Mouse (Mus musculus) kidney, adult 8-10 months (tissue): ENCODE results near the gene Pcyt1b.
A peak's percentile ranks its signal among the peaks of the same experiment; 100 is the strongest.

Source experiments
- DNase-seq, 2 experiments: peaks; one replicate each; pipeline ENCODE4 v3.0.0; 2022

Pcyt1b gene

DNA sequence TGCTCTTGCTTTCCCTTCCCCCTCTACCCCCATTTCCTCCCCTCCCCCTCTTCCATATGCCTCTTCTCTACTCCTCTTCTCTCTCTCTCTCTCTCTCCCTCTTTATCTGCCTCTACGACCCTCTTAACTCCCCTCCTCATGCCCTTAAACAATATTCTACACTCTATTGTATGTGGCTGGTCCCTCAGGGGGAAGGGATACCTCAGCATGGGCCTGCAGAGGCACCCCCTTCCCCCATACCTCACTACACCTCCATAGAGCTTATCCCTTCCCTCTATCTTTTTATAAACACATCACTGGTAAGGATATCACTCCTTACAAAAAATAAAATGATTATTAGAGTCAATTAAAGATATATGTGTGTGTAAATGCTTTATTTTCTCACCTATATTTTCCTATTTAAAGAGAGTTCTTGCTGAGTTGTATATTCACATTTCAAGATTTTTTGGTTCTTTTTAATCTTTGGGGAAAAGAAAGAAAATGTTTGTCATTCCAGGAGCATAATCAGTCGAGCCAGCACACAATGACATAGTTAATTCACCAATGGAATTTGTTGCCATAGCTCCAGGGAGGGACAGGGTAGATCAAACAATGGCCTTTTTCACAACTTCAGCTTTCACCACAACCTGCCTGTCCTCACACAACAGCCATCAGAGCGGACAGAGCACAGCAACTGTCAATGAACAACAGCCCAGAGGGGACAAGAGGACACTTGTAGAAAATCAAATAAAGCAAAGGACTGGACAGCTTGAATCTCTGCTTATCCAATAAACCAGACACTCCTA is at the start of gene Pcyt1b:
Pcyt1b (plus strand) TSS at position 646 of the 785 bp plus-strand sequence.
- no peak for DNase-seq

DNA sequence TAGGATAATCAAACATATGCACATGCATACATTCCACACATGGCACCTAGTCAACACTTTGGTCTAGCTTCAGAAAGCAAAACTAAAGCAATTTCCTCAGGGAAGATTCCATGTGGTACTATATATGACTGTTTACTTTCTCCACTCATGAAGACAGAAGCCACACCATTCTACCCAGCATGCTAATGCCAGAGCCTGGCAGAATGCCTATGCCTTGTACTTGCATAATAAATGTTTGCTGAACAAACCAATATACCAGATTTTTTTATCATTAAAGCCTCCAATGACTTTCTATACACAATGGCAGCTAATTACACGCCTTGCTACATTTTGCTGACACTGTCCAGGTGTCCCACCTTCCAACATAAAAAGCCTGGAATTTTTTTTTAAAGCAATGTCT is 24.4 kb upstream of the Pcyt1b start:
- no peak for DNase-seq

DNA sequence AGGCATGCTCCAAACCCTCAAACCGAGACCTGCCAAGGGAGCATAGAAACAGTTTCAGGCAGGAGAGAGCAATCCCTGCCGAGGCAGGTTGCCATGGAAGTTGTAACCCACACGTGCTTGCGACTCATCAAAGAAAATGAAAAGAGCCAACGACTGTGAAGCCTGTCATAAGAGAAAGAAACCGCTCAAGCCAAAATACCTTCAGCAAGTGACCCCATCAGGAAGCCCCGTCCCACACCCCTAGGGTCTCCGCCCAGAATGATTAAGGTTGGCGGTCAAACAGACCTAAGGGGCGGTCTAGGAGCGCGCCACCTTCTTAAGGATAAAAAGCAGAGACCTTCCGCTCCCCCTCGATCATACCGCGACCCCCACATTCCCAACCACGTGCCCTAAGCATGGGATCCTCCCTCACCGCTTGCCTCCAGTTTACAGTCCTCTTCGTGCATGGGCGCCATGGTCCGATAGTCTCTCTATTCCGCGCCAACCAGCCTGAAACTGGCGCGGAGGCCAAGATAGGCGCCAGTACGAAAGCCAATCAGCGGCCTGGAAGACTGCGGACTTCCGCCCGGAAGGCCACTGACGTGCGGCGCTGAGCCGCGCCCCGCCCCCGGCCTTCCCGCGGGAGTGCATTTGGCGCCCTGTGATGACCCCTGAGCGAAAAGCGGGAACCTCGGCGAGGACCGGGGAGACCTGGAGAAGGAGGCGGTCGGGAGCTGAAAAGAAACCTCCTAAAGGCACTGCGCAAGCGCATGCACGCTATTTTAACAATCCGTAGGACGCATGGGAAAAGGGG is 22.8 kb upstream of the Pcyt1b start, which contains the start of gene Pola1:
Pola1 (minus strand) TSS at position 499 of the 793 bp plus-strand sequence.
- DNase-seq: peak; percentile 86 to 87

DNA sequence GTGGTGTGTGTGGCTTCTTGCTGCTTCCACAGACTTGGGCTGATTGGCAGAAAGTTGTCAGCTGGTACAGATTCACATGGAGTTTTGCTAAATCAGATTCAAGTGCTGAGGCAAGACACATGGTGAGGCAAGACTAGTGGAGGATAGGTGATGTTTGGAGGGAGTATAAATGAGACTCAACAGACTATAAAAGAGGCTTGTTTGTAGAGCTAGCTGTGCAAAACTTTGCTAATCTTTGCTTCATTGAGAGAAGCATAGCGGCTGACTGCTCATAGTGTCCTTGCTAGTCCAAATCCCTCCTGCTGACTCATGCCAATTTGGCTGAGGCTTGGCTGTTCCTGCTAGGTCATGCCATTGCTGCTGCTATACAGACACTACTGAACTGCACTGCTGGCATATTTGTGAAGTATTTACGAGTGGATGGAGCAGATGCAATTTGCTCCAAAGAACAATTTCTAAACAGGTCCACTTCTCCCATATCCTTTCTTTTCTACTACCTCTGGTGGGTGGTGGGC is 19.7 kb upstream of the Pcyt1b start:
- DNase-seq: peak in 1 of 2 experiments; percentile 2

DNA sequence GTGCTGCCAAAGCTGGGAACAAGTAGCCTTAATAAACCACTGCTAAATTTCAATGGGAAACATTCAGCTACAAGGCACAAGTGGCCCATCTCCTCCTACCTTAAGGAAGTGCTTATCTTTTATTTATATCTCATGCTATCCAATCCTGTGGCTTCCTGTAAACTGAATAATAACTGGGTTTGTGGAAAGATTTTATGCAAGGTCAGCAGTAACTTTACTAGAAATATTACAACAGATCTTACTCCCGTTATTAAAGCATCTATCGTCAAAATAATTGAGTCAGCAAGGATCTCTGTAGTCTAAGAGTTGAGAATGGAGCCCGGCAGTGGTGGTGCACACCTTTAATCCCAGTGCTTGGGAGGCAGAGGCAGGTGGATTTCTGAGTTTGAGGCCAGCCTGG is 11.1 kb upstream of the Pcyt1b start:
- DNase-seq: no peak

DNA sequence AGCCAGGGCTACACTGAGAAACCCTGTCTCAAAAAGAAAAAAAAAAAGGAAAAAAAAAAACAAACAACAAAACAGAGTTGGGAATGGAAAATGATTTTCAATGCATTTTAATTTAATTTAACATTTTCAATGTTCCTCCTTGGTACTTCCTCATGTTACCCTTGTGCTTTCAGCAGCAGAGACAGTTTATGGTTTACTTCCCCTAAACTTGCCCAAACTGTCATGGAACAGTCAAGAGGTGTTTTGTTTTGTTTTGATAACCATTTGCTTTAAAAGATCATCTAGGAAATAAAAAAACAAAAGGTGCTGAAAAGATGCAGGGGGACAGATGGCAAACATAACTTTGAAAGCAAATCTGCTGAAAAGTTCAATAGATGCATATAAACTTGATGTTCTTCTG is 10.6 kb upstream of the Pcyt1b start:
- no peak for DNase-seq

DNA sequence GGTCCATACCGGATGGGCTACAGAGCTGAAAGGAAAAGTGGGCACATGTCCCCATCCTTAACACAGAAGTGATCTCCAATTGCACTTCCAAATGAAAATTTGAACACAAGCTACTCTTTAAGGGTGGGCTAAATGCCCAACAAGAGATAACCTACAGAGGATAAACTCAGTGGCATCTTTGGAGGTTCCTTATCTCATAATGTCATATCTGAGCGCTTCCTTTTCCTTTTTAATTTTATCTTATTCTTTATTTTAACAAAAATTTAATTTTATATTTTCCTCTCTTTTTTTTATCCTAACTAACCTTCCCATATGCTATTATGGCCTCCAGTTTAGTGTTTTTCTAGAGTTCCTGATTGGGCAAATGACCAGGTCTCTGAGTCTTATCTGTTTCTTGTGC is 3.9 kb upstream of the Pcyt1b start:
- DNase-seq: no peak

DNA sequence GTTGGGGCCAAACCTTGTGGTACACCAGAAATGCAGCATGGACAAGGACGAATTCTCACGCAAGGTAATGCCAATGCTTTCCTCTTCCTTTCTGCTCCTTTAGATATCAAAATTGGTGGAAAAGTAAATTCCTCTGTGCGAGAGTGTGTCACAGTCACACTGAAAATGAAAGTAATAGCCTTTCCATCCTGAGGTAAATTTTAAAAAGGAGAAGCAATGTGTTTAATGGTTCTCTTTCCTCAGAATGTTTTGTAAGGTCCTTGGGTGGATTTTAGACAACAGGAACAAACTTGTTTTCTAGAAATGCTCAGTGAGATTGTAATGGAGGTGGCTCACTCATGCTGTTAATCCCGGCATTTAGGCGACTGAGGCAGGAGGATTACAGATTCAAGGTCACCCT is 490 bp downstream of the Pcyt1b start:
- no peak for DNase-seq

DNA sequence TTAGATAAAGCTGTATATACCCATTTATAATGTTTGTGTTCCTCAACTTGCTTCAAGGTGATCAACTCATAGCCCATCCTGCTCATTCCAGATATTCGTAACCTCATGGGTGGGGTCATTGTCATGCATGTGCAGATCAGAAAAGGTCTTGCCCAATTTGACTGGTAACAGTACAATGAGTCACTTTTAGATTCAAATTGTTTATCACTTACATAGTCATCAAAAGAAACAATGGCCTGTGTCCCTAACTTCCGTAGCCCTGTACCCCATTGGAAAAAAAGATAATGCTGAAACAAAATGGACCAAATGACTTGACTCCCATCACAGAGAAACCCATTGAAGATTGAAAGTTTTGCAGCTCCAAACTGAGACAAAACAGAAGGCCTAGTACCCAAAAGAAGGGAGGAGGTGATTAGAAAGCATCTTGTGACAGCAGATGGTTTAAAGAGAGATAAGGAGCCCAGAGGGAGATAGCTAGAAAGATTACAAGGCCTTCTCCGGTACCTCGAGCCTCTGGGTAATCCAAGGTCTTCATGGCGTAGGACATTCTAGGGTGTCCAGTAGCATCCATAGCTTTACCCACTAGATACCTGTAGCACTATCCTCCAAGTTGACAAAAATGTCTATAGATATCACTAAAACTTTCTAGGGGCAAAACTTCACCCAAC is 9.4 kb downstream of the Pcyt1b start:
- DNase-seq: no peak

DNA sequence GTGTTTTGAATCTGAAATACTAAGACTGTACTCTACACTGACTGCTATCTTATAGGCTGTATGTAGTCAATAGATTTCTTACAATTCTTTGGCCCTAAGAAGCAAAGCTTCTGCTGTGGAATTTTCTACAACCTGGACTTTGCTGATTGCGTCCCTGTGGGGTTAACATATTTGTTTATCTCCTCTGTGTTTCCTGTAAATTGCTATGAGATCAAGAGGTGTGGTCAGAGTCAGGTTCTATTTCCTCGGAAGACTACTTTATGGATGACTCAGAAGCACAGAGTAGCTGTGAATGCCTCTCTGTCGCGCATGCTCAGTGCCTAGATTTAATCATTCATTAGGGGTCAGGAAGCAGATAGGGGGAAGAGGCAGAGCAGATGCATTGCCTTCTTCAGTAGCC is 10.1 kb downstream of the Pcyt1b start:
- no peak for DNase-seq

DNA sequence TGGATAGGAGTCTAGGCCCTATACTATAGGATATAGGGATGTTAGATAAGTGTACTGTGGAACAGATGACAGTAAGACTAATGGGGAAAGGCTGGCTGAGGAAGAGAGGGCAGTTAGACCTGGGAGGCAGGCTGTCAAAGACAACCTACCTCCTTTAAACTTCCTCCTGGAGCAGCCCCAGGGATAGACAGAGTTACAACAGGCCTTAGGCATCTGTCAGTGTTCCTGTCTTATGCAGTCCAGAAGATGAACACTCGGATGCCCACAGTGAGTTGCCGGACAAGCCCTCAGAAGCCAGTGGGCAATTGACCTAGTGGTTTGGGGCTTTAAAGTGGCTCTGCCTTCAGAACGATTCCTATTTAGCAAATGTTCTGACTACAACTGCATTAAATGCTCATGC is 19.8 kb downstream of the Pcyt1b start:
- DNase-seq: no peak

DNA sequence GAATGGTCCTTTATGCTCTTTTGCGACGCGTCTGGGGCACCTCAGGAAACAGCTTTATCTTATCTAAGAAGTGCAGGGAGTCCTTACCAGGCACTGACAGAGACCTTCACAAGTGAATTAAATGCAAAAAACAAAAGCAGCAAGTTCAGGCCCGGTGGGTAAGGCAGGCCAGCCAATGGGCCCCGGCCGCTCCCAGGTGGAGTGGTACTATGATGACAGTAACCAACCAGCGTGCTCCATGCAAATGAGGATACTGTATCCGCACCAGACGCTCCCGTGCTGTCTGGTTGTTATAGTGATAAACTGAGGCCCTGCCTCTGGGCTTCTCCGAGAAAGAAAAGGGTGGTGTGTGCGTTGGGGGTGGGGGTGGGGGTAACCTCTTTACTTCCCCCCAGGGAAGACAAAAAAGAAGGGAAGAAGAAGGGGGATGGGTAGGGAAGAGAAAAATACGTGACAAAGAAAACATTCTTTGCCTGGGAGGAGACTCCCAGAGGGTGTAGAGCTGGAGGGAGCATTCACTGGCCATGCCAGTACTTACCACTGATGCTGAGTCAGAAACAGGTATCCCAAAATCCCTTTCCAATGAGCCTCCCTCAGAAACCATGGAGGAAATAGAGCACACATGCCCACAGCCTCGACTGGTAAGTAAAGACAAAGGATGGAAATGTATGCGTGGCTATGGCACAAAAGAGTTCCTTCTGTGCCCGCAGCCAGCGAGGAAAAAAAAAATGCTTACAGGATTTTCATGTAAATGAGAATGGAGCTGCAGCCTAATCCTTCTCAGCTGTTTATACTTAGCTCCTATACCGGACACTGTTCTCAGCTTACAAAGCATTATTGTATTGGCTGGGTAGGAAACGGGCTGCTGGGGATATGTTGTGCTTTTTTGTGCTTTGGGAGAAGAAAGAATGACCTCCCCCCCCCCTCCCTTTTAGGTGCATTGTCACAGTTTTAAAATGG is 20.5 kb downstream of the Pcyt1b start:
- DNase-seq: peak in 1 of 2 experiments; percentile 2

DNA sequence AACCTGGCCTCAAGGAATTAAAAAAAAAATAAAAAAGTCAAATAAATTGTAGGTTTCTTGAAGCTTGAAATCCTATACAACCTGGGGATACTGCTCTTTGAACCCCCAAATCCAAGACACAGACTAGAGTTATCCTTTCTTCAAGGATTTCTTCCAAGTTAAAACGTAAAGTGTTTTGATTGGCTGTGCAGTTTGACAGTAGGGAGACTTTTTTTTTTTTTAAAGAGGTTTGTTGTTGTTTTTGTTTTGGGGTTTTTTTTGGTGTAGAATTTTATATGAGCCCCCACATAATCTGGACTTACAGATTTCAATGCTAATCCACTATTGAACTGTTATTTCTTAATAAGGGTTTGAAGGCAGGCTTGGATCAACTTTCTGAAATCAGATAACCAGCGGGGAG is 21.6 kb downstream of the Pcyt1b start:
- DNase-seq: no peak

DNA sequence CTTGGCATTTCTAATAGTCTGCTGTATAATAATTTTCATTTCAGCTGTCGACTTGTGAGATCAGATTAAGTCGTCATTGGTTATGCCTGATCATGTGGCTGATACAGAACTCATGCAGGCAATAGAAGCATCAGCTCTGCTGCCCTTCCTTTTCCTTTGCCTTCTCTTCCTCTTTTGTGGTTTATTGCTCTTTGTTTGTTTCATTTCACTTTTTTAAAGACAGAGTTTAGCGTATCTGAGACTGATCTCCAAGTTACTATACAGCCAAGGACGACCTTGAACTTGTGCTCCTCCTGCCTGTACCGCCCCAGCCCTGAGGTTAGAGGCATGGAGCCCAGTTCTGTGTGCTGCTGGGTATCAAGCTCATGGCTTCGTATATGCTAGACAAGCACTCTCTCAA is 34.6 kb downstream of the Pcyt1b start:
- DNase-seq: no peak

DNA sequence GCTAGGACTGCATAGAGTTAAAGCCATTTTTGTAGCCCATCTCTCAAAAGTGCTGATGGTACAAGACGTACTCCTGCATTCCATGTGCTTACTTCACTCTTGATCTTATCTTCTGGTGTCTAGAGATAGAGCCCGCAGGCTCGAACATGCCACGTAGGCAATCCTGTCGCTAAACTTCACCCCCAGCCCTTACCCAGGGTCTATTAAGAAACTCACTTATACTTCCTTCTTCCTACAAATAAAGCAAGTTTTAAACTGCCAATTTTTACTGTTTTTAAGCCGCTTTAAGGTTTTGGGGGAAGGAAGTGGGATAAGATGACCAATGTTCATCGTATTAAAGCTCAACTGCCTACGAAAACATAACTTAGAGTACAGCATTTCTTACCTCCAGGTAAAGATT is 36.0 kb downstream of the Pcyt1b start:
- no peak for DNase-seq

DNA sequence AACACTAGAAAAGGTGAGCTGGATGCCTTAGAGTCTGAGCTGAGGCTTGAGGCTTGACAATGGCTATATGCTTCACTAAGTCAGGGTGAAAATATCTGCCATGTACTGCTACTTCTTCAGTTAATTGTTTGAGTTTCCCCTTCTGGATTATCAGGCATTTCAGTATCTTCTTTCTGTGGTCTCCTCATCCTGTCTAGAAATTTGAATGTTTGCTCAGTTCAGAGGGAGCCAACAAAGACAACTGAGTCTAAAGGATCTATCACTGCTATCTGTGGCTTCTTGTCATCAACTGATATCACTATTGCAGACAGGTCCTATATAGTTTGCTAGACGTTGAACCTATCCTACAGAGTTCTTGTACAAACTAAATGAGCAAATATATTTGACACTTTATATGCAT is 42.9 kb downstream of the Pcyt1b start:
- DNase-seq: no peak

DNA sequence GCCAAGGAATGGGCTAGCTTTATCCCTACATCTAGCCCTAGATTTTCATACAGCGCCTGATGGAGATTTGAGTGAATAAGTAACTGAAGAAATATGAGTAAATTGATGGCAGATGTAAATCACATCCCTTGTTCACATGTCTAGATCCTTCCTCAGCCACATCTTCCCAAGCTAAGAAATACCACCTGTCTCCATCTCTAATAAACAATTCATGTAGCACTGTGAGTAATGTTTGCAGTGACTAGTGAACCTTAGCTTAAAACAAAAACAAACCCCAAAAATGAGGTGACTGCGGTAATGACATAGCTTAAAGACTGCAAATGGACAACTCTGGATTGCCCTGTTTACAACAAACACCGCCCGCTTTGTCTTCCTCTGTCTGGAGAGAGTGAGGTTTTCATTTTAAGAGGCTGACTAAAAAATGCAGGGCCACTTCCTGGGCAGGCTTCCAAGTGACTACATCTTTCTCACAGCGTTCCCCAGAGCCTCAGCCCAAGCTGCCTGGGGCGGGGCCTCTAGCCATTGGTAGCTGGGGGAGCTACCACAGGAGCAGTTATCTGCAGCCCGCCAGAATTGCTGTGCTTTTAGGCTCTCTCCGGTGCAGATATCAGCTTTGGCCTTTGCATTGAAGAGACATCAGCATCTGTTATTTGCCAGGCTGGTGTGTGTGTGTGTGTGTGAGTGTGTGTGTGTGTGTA is 46.0 kb downstream of the Pcyt1b start:
- no peak for DNase-seq

DNA sequence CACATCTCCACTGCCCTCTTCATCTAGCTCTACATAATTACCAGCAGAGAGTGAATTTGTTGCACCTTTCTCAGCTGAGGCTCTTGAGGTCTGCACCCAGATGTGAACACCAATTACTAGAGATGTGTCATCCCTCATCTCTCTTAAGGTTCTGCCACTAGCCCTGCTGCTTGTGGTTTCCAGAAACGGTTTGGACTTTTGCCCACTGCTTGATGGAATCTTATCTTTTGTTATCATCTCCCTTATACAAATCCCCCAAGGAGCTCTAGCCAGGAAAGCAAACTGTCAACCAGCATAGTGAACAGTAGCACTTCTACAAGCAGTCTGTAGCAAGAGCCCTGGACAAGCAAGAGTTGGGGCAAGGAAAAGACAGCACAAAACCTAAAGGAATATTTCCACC is 57.9 kb downstream of the Pcyt1b start:
- DNase-seq: no peak

DNA sequence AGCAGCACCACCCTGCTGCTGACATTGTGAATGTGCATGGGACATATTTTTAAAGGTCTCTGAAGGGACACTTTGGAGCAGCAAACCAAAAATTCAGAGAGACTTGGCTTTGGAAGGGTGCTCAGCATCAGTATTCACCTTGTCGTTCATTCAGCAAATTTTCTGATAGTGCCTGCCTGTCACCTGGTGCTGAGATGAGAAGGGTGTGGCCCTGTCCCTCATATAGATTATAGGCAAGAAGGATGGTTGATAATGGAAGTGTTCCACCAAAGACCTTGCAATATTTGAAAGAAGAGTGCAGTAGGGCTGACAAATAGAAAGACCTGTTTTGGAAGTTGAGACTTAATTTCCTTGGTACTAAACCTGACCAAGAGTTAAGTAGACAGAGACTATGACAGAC is 74.9 kb downstream of the Pcyt1b start:
- no peak for DNase-seq

DNA sequence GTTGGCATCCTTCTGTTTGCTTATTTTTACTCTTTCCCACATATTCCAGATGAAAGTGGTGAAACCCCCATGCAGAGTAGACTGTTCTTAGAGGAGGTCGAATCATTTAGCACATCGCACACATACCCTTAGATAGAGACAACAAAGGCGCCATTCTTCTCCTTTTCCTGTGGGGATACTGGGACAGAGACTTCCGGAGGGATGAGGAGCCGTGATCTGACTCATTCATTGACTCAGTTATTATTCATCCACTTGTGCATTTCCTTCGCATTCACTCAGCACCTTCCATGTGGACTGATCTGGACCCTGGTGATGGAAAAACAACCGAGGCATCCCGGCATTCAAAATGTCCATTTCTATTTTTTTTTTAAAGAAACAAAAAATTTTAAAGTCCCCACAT is 76.2 kb downstream of the Pcyt1b start:
- no peak for DNase-seq

DNA sequence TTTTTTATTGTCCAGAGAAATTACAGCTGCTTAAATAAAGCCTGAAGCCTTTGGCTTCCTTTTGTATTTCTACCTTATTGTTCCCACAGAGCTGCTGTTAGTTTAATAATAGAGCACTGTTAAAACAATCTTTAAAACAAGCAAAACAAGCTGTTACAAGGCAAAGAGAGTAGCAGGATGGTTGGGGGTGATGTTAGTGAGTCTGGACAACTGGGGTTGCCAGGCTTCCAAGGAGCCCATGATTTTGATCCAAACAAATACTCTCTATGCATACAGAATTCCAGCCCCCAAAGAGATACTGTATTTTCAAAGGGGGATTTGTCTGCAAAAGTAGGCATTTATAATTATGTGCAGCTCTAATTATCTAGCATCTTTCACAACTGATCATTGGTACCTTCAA is 77.7 kb downstream of the Pcyt1b start:
- no peak for DNase-seq
